Mouse (Mus musculus): Measurements from ENCODE around the gene Sipa1l2.
A peak's percentile ranks its signal among the peaks of the same experiment; 100 is the strongest.
"Not testable (repeated sequence)": the region's sequence is repeated elsewhere in the genome, so short reads cannot be mapped to it uniquely, and the experiment has no call there.

Gene Sipa1l2

DNA sequence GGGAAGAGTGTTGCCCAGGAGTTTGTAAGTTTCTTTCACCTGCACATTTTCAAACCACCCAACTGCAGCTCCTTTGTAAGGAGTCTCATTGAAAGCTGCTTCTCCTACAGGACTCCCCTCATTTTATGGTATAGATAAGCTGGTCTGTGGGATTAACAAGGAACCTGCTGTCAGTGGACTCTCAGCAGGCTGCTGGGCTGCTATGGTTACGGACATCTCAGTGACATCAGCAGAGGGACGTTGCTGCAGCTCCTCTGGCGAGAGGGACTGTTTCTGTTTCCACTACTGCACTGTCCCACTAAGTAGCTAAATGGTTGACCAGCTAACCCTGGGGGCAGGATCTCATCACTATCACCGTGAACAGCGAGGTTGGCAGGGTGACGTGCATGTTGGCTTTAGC, 120.6 kb downstream of the Sipa1l2 start:
- no peak for DNase-seq

DNA sequence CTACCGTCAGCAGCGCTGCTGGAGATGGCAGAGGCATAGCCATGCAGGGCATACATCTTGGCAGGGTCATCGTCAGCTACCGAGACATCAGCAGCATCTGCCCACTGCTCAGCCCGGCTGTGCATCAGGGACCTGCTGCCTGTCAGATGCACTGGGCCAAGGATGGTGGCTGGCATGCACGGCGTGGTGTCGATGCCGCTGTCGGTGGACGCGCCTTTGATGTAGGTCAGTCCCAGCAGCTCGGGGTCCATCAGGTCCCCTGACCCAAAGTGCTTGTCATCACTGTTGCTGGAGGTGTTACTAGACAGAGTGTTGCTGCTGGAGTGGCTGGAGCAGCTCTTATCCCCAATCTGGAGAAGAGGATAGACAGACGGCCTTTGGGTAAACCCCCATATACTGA, 122.1 kb downstream of the Sipa1l2 start:
- no peak for DNase-seq

DNA sequence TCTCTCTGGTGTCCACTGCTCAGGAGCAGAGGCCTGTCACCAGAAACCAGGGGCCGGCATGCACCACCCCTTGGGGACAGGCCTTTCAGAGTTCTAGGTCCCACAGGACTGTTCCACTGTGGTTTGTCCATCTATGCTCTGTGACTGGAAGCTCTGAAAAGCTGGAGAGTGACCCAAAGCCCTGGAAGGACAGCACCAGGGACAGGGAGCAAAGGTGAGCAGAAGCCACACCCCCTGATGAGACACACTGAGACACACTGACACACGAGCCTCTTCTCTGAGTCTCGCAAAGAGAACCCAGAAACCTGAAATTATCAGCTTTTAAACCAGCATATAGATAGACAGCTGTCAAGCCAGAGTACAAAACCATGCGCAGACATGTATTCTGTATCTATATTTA, 123.4 kb downstream of the Sipa1l2 start:
- no peak for DNase-seq

DNA sequence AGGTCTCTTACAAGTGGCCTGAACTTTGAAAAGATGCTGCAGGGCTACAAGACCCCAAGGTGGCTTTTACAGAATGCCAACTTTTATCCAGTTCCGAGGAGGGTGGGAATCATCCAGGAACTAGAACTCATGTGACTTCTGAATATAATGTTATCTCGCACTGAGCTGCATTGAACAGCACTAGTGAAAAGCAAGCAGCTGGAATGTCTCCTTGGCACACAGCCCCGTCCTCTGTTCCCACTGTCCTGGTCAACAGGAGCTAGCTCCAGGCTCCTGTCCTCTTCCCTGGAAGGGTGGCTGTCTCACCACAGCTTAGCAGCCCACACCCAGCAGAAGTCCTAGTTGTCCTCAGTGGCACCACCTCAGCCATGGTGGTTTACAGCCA, 124.4 kb downstream of the Sipa1l2 start:
- DNase-seq: no peak

DNA sequence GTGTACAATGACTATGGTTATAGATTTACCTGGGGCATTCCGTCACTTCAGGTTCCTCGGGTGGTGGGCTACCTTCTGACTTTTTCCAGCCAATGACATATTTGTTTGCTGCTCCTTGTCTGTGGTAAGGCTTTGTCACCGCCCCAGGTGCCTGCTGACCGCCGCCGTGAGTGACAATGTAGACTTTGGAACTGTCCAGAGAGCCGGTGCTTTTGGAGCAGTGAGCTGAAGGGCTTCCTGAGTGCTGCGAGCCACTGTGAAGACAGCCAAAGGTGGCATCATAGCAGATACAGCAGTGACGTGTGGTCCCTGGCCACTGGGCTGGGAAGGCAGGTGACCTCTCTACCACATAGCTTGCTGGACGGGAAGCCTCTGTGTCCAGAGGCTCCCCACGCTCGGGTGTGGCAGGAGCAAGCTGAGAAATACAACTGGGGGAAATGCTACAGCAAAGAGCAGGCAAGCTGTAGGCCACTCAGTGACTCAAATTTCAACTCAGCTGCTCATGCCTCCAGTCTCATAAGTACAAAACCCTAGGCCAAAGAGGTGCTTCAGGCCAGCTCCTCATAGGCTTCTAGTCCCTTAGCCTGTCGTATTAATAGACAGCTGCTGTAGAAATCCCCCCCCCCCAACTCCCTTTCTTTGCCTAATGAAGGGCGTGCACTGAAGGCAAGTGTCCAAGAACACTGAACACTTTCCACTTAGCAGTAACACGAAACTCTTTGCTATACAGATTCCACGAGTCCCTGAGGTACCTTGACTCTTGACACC, 125.0 kb downstream of the Sipa1l2 start:
- DNase-seq: no peak

DNA sequence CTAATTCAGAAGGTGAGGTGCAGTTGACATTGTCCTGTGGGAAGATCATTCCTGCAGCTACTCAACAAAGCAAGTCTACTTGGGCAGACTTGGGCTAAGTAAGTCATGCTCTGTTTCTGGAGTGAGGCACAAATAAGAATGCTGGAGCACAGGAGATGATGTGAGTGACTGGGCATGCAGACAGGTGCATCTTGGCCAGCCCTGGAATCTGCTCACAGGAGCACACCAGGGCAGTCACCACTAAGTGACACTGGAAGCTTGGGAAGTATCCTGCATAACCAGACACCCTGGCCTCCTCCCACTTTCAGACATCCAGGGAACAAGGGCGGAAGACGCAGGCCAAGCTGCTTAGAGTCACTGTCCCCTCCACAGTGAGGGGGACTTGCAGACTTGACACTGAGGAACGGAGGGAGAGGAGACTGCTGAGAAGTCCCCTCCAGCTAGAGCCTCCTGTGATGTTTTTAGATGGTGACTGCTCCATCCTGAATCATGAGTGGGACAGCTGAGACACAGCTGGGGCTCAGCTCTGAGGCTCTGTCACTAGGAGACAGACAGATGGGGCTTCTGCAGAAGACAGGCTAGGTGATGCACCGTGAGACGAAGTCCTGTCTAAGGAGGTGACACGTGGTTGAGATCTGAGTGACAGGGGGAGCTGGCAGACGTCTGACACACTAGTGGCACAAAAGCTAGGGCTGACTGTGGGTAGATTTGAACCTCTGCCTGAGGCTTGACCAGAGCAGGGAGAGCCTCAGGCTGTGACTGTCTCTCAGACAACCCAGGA, 134.1 kb downstream of the Sipa1l2 start:
- DNase-seq: no peak

DNA sequence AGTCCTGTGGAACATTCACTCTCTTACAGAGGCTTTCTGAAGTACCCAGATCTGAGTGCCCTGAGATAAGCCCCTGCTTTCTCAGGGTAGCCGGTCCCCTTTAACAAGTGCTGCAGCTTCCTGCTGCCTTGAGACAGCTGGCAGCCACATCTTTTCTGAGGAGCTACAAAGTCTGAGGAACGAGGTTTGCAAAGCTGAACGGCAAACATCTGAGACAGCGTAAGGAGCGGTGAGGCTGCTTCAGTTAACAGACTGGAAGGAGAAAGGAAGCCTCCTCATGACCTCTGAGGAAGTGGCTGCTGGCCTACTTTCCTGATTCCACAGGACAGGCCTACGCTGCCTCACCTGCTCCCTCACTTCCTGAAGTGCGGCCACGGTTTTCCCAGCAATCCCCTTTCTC, 135.5 kb downstream of the Sipa1l2 start:
- DNase-seq: no peak

DNA sequence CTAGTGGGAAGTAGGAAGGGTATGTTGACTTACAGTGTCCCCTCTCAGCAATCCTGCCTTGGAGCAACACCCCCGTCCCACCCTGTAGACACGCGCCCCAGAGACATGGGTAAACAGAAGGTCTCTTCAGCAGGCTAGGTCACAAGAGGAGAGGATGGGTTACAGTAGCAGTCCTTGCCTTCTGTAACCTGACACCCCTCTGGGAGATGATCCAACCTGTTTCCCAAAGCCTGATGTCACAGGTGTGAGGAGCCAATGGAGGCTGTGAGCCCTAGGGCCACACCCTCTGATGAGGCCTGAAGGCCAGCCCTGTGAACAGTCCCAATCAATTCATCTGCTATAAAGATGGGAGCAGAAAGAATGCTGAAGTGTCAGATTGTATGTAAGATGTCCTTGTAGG, 138.3 kb downstream of the Sipa1l2 start:
- no peak for DNase-seq

DNA sequence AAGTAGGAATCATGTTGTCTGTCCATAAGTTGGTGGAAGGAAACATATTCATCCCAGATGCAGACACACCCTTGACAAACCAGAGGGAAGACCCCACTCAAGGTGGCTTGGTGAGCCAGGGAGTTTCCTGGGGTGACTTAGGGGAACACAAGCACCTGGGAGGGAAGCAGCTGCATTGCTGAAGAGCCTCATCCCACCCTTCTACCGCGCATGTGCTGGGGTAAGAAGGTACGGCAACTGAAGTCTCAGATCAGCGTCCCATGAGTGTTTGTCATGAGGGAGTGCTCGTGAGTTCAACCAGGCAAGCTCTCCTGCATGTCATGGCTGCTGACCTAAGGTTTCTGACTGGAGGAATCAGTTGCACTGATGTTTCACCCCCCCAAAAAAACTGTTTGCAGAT, 138.8 kb downstream of the Sipa1l2 start:
- DNase-seq: no peak

DNA sequence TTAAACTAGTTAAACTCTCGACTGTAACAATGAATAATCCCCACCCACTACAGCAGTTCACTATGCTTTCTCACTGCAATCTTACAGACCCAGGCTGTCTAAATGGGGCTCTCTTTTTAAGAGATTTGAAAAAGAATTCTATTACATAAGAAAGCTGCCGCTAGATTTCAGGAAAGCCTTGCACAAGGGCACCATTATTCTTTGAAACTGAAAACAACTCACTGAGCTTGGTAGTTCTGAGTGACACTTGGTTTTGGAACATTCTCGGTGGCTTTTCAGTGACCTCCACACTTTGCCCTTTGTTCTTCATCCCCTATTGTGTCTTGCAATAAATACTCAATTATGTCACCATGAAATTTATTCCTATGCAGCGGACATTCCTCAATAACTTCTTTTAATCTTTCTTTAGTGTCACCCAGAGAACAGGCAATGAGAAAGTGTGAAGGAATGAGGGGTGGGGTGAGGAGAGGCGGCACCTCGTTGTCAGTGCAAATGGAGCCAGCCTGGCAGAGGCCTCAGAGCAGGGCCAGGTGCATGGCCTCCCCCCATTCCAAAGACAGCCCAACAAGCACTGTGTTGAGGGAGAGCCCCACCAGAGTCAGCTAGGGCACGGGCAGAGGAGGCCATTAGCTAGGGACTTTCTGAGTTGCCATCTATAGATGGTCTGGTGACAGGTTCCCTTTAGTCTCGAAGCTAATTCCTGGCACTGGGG, 140.5 kb downstream of the Sipa1l2 start:
- no peak for DNase-seq

DNA sequence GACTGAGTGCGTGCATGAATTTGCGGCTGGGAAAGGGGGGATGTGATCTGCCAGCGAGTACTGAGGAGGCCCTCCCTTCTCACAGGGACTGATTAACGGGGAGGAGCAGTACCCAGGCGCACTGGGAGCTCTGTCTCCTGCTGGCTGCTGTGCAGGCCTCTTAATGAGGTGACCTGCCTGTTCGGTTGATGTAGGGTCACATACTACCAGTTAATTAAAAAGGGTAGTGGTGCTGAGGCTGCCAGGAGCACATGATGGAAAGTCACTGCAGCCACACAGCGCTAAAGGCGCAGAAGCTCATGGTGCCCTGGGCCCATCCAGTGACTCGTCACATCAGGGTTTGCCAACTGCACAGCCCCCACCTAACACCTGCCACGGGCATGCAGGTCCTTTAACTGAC, 145.7 kb downstream of the Sipa1l2 start:
- DNase-seq: peak; percentile 23

DNA sequence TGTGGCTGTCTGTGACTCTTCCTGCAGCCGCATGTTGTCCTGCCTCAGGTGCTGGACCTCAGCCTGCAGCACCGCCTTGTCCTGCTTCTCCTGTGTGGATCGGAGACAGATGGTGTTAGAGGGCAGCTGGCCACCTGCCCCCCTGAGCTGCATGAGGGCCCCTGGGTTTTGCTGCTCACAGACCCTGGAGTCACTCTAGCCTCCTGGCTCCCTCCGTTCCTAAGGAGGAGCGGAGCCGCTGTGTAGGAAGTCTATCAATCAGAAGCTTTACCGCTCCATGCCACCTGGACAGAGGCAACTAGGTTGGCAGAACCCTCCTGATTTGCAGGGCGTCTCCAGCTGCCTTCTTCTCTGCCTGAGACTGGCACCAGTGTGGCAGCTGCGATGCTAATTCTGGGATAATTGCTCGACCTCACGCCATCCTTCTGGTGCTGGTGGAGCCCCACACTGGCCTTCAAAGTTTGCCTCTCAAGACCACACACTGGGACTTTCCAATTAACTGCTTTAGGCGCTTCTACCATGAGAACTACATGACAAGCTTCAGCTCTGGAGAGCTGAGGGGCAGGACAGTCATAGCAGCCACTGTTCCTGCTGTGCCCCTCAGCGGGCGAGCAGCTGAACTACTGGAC, 150.3 kb downstream of the Sipa1l2 start:
- DNase-seq: no peak

DNA sequence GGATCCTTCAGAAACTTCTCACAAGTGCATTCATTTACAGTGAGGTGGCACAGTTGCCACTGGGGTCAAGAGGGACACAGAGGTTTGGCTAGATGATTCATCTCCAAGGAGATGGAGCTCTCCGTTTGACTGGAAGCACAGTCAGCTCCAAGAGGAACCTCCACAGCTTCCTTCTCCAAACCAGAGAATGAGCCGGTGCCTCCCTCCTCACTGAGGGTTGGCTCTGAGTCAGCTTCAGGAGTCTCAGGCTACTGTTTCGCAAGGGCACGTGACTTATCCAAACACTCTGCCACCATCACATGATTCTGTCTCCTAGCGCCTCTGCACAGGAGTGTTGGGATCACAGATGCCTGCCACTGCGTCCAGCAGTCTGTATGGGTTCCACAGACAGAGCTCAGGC, 153.5 kb downstream of the Sipa1l2 start:
- no peak for DNase-seq

DNA sequence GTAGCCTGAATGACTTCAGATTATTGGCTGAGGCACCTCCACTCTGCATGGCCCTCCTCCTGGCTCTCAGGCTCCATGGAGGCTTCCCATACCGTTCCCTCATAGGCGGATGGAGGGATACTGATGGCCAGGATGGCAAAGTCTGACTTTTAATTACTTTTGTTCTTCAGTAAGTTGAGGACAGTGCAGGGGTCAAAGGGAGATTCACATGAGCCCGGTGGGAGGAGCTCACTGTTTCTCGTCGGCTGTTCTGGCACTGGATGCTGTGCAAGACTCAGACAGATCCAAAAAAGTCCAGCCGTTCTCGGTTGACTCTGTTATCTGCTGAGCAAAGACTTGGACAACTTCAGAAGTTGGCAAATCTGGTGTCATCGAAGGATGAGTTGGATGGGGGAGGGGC, 155.0 kb downstream of the Sipa1l2 start:
- peak; percentile 68 for DNase-seq

DNA sequence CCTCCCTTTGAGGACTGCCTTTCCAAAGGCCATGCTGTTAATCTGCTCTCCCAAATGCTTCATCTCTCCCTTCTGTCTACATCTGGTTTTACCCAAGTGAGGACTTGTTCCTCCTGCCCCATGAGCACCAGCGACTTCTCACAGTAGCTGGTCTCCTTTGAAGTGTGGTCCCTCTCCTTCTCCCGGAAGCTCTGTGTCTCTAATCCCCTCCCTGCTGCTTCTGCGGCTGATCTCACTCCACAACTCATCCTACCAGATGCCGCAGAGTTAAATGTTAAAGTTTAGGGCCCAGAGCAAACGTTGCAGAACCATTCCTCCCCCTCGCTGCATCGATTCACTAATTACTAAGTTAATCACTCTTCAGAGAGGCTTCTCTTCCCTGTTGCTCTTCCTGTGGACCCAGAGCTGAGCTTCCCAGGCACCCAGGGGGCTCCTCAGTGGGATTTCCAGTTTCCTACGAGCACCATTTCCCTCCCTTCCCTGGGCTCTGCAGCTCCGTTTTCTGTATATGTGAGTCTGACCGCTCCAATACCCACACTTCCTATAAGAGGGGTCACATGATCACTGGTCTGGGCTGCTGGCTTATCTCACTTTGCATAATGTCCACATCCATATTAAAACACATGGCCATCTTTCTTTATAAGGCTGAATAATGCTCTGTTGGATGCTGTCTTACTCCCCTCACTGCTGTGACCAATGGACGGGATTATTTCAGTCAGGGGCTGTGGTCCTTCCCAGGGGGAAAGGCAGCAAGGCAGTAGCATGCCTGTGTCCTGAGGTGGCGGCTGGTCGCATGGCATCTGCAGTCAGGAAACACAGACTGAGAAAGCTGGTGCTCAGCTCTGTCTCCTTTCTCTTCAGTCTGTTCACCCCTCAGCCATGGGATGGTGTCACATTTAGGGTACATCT, 156.4 kb downstream of the Sipa1l2 start:
- no peak for DNase-seq

DNA sequence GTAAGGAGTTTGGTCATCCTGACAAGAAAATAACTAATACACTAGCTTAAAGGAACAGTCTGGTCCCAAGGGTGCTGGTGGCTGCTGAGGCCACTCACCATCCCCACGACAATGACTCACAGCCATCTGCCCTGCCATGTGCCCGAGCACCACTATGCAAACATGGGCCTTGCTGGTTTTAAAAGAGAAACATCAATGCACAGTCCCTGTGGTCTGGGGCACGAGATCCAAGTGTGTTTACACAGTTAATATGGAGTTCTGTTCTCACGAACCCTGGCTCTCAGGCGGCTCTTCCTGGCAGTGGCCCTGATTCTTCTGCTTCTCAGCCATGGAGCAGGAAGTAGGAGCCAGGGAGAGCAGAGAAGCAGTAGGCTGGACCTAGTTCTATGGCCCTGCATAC, 159.0 kb downstream of the Sipa1l2 start:
- DNase-seq: no peak

DNA sequence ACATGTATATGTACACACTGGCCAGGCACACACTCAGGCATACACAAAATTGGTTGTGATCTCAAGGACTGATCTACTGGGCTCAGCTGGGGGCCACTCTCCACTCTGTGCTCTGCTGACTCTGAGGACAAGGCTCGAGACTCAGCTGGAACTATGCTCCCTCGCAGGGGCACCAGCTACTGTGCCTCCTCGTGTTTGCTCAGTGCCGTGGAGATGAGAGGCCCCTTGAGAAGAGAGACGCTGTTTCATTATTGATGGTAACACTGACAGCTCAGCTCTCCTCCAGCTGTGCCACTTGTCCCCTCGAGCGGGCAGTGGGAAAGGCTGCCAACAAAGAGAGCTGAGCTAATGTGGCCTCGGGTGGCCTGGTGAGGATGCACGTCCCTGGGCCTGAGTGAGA, 161.9 kb downstream of the Sipa1l2 start:
- DNase-seq: no peak

DNA sequence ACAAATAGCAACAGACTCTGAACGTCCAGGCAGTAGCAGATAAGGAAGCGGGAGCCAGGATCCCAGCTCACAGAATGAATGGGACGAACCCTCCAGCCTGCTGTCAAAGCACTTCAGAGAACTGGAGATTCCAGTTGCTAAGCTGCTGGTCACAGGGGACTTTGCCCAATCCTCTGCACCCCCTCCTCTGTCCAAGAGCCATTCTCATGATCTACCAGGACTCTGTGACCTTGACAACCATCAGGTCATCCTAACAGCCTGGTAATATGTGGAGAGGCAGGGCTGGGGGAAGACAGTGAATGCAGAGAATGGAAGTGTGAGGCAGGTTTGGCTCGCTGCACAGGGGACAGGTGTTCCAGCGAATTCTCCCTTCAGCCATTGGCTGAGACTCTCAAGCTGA, 163.2 kb downstream of the Sipa1l2 start:
- DNase-seq: no peak

DNA sequence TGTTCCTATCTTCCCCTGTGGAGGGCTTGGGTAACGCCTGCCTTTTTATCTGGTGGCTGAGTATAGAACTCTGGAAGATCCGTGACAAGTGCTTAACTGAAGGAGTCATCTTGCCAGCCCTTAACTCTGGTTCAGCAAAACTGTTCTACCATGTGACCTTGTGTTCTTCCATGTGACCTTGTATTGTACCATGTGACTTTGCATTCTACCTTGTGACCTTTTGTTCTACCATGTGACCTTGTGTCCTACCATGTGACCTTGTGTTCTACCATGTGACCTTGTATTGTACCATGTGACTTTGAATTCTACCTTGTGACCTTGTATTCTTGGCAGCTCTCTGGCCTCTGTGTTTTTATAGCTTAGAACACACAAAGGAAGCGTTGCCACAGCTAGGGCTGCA, 168.3 kb downstream of the Sipa1l2 start:
- no peak for DNase-seq

DNA sequence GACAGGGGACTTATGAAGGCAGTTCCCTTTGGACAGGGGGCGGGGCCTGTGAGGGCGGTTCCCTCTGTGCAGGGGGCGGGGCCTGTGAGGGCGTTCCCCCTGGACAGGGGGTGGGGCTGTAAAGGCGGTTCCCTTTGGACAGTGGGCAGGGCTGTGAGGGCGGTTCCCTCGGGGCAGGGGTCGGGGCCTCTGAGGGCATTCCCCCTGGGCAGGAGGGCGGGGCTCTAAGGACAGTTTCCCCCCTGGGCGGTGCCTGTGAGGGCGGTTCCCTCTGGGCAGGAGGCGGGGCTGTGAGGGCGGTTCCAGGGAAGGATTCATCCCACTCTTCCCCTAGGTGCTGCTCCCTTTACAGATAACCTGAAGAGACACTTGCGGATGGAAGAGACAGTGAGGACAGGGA, 171.6 kb downstream of the Sipa1l2 start:
- DNase-seq: no peak

DNA sequence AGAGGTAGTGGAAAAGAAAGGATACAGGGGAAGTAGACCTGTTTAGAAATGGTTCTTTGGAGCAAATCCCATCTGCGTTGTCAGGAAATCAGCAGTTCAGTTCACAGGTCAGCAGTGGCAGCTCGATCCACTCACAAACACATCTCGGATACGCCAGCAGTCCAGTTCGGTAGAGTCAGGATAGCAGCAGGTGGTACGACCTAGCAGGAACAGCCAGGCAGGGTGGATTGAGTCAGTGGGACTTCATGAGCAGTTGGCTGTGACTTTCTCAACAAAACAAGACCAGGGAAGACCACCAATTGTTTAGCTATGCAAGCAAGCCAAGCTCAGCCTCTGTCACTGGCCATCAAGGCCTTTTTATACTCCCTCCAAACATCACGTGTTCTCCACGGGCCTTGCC, 173.9 kb downstream of the Sipa1l2 start:
- DNase-seq: not testable (repeated sequence)

DNA sequence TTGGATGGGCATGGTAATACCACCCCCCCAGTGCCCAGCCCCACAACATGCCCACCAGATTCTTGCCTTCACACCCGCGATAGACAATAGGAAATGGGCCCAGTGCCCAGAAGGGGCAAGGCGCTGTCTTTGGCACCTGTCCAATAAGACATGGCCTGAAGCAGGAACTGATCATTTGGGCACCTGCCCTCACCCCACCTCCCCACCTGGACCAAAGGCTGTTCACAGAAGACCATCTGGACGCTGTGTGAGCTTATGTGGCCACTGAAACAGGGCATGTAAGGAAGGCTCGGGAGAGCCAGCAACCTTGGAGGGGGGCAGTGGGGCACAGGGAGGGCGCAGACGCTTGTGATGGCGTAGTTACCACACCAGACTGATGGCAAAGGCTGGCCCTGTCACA, 174.6 kb downstream of the Sipa1l2 start:
- DNase-seq: no peak
